Mouse (Mus musculus): ENCODE data around the gene Scfd2.

Scfd2 gene

GRCm38 (mm10) chr5:74531630-74532280, at the start of gene Scfd2:
Scfd2 (minus strand) TSS chr5:74531759.
- in situ Hi-C loops (cut with MboI, MseI), result loop anchor here (25.0 kb wide), 1 partner anchor 444 kb away; no protein-coding TSS in a partner anchor

GRCm38 (mm10) chr5:74571767-74572166, 40.2 kb upstream of the Scfd2 start:
- in situ Hi-C loops (cut with MboI, MseI), result loop anchor here (25.0 kb wide), 1 partner anchor 259 kb away; no protein-coding TSS in a partner anchor

GRCm38 (mm10) chr5:74561151-74561550, 29.6 kb upstream of the Scfd2 start:
- in situ Hi-C loops (cut with MboI, MseI), result loop anchor here (25.0 kb wide), 1 partner anchor 249 kb away; no protein-coding TSS in a partner anchor

GRCm38 (mm10) chr5:74549566-74549965, 18.0 kb upstream of the Scfd2 start:
- in situ Hi-C loops (cut with MboI, MseI), result loop anchor here (25.0 kb wide), 1 partner anchor 462 kb away; no protein-coding TSS in a partner anchor

- in situ Hi-C loops (cut with MboI, MseI), result loop anchor here (25.0 kb wide), 1 partner anchor 458 kb away; no protein-coding TSS in a partner anchor
These were observed 14.0 kb upstream of the Scfd2 start for GRCm38 (mm10) chr5:74545606-74546005.

GRCm38 (mm10) chr5:74536180-74536947, 4.8 kb upstream of the Scfd2 start:
- in situ Hi-C loops (cut with MboI, MseI), result loop anchor here (25.0 kb wide), 1 partner anchor 449 kb away; no protein-coding TSS in a partner anchor

GRCm38 (mm10) chr5:74535240-74536021, 3.9 kb upstream of the Scfd2 start, which contains the start of gene Fip1l1:
Fip1l1 (plus strand) TSS chr5:74535449.
- in situ Hi-C loops (cut with MboI, MseI), result loop anchor here (25.0 kb wide), 1 partner anchor 448 kb away; no protein-coding TSS in a partner anchor

GRCm38 (mm10) chr5:74530785-74531184, 774 bp downstream of the Scfd2 start:
- in situ Hi-C loops (cut with MboI, MseI), result loop anchor here (25.0 kb wide), 1 partner anchor 443 kb away; no protein-coding TSS in a partner anchor

- in situ Hi-C loops (cut with MboI, MseI), result loop anchor here (25.0 kb wide), 1 partner anchor 440 kb away; no protein-coding TSS in a partner anchor
These were observed 4.5 kb downstream of the Scfd2 start for GRCm38 (mm10) chr5:74527025-74527424.

GRCm38 (mm10) chr5:74511686-74512085, 19.9 kb downstream of the Scfd2 start:
- in situ Hi-C loops (cut with MboI, MseI), result no loop called here

GRCm38 (mm10) chr5:74492705-74493104, 38.9 kb downstream of the Scfd2 start:
- in situ Hi-C loops (cut with MboI, MseI), result no loop called here

- in situ Hi-C loops (cut with MboI, MseI), result no loop called here
These were observed 46.9 kb downstream of the Scfd2 start for GRCm38 (mm10) chr5:74484646-74485045.

GRCm38 (mm10) chr5:74482633-74483032, 48.9 kb downstream of the Scfd2 start:
- in situ Hi-C loops (cut with MboI, MseI), result no loop called here

- in situ Hi-C loops (cut with MboI, MseI), result no loop called here
These were observed 49.5 kb downstream of the Scfd2 start for GRCm38 (mm10) chr5:74482034-74482433.

- in situ Hi-C loops (cut with MboI, MseI), result no loop called here
These were observed 51.1 kb downstream of the Scfd2 start for GRCm38 (mm10) chr5:74480409-74480808.

GRCm38 (mm10) chr5:74479947-74480346, 51.6 kb downstream of the Scfd2 start:
- in situ Hi-C loops (cut with MboI, MseI), result no loop called here

GRCm38 (mm10) chr5:74479157-74479556, 52.4 kb downstream of the Scfd2 start:
- in situ Hi-C loops (cut with MboI, MseI), result no loop called here

GRCm38 (mm10) chr5:74476551-74476950, 55.0 kb downstream of the Scfd2 start:
- in situ Hi-C loops (cut with MboI, MseI), result no loop called here

- in situ Hi-C loops (cut with MboI, MseI), result no loop called here
These were observed 58.4 kb downstream of the Scfd2 start for GRCm38 (mm10) chr5:74473117-74473516.

- in situ Hi-C loops (cut with MboI, MseI), result no loop called here
These were observed 60.7 kb downstream of the Scfd2 start for GRCm38 (mm10) chr5:74470819-74471218.

GRCm38 (mm10) chr5:74469620-74470019, 61.9 kb downstream of the Scfd2 start:
- in situ Hi-C loops (cut with MboI, MseI), result no loop called here
